Mouse (Mus musculus): ENCODE measurements around the gene Ddx21. TPM values are rescaled to one million over a fixed set of nuclear protein-coding genes. Genes with fewer than 3 reads are reported as not detected.

Ddx21 gene
- total RNA-seq, 4 experiments from 2014 or later, result 28.1 to 37.7 (median 31.0) TPM

Other genes with a start within 250 kb of the Ddx21 start
- 1 to 10 TPM; 3.3 to 6.0 (median 5.3) TPM for gene Hk1, start 222.4 kb downstream of the Ddx21 start, total RNA-seq (2022)
- not detected for gene Hkdc1, start 179.8 kb downstream of the Ddx21 start, total RNA-seq (2022)
- gene 4930507D05Rik, start 152.8 kb downstream of the Ddx21 start, total RNA-seq (2022), result not detected
- gene Supv3l1, start 152.5 kb downstream of the Ddx21 start, total RNA-seq (2022), result 10 to 100 TPM; 15.1 to 19.9 (median 17.7) TPM
- 10 to 100 TPM; 27.5 to 31.7 (median 29.6) TPM for gene Vps26a, start 115.5 kb downstream of the Ddx21 start, total RNA-seq (2022)
- 10 to 100 TPM in 1 of 4 experiments, 1 to 10 TPM in 3; 7.1 to 11.8 (median 8.6) TPM for gene Srgn, start 74.8 kb downstream of the Ddx21 start, total RNA-seq (2022)
- gene Kif1bp, start 23.8 kb downstream of the Ddx21 start, total RNA-seq (2022), result 10 to 100 TPM; 26.1 to 30.2 (median 28.2) TPM
- 10 to 100 TPM; 40.1 to 51.0 (median 49.8) TPM for gene Ddx50, start 48.9 kb upstream of the Ddx21 start, total RNA-seq (2022)
- gene Stox1, start 123.8 kb upstream of the Ddx21 start, total RNA-seq (2022), result under 1 TPM; 0.12 to 0.27 (median 0.18) TPM
- gene Ccar1, start 190.0 kb upstream of the Ddx21 start, total RNA-seq (2022), result 10 to 100 TPM; 18.3 to 22.5 (median 21.9) TPM

Data from gastrocnemius, adult 8-10 months (tissue).